Mouse (Mus musculus) heart, adult 2 months (tissue): ENCODE data around the gene Cpne2.

ENCODE experiments used
- CTCF ChIP-seq: fragments of 200-600 bp; IDR thresholded peaks from 2 replicates; pipeline ENCODE4 v1.8.1; 2022; ENCODE audit warnings: antibody characterized with exemption, mild to moderate bottlenecking, moderate library complexity
- EP300 ChIP-seq: fragments of 200-500 bp; IDR thresholded peaks from 2 replicates; pipeline ENCODE4 v1.6.1; 2011; ENCODE audit warnings: low read depth, low read length, control low read depth; ENCODE audit not compliant: insufficient read depth
- POLR2A ChIP-seq: fragments of 200-500 bp; IDR thresholded peaks from 2 replicates; pipeline ENCODE4 v1.6.1; 2011; ENCODE audit warnings: mild to moderate bottlenecking, low read depth, low read length, control low read depth; ENCODE audit not compliant: insufficient read depth

DNA sequence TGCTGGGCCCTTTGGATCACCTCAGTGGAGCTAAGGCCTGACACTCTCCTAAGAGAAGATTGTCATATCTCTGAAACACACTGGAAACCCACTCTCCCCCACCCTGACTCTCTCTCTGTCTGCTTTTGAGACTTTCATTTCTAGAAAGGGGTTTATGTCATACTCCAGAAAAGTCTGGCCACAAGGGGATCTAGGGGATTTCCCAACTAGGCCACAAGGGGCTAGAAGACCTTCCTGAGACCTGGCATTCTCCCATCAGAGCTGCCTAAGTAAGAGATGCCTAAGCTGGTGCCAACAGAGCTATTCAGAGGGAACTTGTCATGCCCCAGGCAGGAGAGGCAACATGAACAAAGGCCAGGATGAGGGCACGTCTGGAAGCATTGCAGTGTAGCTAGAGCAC is 39.5 kb upstream of the Cpne2 start:
- TF ChIP-seq EP300 (no peak), POLR2A (no peak), CTCF (no peak)
